Mouse (Mus musculus) c-Kit-positive CD71-negative TER-119-negative erythroid progenitor cells, embryonic 14.5 days (primary cell): Measurements from ENCODE around the gene Gm49416.
A peak's percentile ranks its signal among the peaks of the same experiment; 100 is the strongest.

Experiments
- DNase-seq: peaks from one replicate; pipeline ENCODE4 v3.0.0-alpha.2; 2013; ENCODE audit warnings: low read depth

Gm49416 gene

DNA sequence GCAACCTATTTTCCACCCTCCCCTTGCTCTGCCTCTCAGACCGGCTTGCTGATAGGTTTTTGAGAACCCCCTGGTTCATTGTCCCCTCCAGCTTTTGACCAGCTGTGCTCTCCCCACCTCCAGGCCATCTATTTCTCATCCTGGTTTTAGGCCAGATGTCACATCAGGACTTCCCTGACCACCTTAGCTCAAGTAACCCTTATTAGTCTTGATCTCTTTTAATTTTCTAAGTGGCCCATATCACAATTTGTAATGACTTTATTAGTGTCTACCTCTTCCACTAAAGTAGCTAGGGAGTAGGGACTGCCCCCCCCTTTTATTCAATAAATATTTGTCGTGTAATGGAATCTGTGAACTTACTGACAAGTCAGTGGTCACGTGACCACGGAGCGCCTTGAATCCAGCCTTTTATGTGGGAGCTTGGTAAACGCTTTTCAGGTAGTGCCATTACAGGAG lies 32.1 kb downstream of the Gm49416 start:
- DNase-seq, result no peak

DNA sequence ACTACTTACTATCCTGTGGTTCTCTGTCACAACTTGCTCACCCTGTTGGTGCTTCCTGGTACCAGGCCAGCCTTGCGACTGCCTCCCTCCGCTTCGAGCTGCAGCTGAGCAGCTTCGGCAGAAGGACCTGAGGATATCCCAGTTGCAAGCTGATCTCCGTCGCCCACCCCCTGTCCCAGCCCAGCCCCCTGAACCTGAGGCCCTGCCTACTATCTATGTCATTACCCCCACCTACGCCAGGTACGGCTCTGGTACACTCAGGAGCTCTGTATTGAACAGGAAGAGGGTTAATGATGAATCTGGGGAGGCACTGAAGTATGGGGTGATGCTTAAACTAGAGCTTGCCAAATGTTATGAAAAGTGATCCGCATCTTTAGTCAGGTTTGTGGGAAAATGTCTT lies 33.0 kb downstream of the Gm49416 start:
- no peak for DNase-seq

DNA sequence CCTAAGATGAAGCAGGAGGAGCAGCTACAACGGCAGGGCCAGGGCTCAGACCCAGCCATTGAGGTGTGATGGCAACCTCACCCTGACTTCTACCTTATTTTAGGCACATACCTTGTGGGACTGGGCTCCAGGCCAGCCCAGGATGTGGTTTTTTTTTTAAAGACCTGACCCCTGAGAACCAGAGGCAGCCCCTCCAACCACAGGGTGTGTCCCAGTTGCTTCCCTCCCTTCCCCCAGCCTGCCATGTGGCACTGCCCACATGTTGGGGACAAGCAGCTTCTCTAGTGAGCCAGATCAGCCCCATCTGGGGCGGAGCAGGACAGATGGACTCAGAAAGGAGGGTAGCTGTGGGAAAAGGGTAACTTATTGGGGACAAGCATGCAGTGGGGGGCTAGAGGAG lies 38.0 kb downstream of the Gm49416 start:
- no peak for DNase-seq

DNA sequence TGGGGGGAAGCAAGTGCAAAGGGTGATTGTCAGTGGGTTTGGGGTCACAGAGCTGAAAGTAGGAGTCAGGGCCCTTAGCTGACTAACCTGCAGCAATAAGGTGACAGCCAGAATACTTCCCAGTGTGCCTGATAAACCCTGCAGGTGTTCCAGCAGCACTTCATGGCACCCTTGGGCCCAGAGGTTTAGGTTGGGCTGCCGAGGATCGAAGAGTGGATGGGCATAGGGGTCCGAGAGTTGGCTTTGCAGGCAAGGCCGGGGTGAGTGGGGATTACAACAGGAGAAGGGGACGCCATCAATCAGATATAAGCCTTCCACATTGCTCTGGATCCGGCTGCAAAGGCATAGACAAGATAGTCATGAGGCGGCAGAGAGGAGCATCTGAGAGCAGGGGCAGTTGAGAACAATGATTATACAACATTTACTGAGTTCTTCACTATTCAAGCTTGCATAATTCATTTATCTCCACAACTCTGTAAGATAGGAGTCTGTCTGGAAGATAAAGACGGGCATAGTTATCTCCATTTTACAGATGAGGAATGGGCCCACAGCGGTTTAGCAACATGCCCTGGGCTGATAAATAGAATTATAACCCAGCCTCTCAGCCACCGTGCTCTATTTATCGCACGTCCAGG lies 39.3 kb downstream of the Gm49416 start:
- no peak for DNase-seq

DNA sequence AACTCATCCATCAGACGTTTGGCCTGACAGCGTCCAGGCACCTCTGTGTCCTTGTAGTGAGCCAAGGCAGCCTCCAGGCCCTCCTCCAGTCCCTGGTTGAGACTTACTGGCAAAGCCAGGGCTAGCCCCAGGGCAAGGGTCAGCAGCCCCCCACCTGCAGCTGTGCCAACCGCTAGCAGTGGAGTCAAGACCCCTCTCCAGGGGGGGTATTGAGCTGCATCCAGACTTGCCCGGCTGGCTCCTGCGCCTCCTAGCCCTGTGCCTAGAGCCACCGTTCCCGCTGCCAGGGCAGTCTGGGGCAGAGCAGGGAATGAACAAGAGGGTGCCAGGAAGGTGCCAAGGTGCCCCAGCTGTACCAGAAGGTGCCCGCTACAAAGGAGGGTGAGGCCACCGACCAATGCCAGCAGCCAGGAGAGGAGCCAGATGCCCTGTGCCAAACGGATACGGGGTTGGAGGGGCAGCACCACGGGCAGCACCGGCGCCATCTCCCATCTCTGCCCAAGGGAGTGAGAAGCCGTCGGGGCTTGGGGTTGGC lies 40.0 kb downstream of the Gm49416 start:
- no peak for DNase-seq

DNA sequence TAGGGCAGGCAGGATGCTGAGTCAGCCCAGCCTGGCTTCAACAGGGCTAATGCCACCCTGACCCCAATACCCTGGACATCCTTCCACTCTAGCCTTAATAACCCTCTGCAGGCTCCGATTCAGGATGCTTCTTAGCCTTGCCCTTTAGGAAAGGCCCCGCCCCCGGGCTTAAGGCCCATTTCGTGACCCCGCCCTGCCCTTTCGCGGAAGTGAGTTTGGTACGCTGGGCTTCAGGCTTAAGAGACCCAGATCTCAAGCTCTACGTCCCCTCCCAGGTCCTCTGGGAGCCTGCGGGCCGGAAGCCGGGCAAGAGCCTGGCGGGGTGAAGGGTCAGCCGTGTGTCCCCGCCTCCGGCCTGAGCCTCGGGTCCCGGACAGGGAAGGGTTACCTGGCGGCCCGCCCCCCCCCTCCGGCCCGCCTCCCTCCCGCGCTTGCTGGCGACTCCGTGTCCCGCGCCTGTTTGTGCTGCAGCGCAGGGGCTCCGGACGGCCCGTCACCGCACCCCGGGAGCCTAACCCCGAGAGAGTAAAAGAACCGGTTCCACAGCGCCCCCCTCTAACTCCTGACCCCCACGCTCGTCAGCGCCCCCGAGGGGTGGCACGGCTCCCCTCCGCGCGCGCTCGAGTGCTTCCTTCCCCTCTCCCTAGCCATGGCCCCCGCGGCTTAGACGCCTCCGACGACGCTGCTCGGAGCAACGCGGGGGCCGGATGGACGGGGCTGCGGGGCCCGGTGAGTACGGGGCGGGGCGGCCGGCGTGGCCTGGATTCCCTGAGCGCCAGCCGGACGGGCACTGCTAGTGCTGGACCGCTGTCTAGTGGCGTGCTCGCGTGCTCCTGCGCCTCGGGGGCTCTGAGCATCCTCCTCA lies 40.7 kb downstream of the Gm49416 start, which contains the start of the genes Rom1 and Eml3:
Rom1 (minus strand) TSS at position 133 of the 865 bp plus-strand sequence.
Eml3 (plus strand) TSS at position 329 of the 865 bp plus-strand sequence.
- DNase-seq, result peak; percentile 79

DNA sequence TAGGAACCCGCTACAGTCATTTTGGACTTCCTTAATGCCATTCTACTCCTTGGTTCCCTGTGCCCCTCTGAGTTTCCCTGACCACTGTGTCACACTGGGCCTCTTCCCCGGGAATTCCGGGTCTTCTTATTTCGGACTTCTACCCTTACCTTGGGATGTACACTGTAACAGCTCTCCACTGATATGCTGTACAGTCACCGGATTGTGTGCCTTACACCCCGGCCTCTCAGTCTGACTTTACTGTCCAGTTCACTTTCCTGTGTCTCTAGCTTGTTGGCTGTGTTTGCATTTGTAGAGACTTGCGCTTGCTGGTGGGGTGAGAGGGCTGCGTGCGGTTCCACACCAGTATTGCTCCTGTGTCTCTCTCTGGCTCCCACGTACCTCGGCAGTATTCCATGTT lies 41.4 kb downstream of the Gm49416 start:
- no peak for DNase-seq

DNA sequence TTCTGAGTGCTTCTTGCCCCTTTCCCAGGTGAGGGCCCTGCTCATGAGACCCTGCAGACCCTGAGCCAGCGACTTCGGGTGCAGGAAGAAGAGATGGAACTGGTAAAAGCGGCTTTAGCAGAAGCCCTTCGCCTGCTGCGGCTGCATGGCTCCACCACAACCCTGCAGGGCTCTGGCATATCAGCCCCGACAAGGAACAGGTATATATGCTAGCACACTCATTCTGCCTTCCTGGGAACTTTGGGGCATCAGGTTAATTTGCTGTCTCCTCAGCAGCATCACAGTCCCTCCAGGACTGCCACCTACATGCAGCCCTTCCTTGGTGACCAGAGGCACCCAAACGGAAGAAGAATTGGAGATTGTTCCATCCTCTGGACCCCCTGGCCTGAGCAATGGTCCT lies 42.0 kb downstream of the Gm49416 start:
- DNase-seq, result no peak

DNA sequence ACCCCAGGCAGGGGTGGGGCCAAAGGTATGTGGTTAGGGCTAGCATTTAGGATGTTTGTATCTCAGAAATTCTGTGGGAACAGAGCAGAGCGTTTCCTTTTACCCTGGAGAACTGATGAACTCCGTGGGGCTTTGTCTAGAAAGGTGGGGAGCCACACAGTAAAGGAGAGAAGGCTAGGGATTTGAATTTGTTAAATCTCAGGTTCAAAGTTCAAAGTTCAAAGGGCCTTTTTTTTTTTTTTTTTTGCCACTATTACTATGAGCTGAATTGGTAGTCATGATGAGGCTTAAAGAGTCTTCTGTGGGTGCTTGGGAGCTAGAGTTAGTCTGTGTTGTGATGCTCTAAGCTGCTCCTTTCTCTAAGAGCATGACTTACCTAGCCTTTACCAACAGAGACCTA lies 48.0 kb downstream of the Gm49416 start:
- no peak for DNase-seq

DNA sequence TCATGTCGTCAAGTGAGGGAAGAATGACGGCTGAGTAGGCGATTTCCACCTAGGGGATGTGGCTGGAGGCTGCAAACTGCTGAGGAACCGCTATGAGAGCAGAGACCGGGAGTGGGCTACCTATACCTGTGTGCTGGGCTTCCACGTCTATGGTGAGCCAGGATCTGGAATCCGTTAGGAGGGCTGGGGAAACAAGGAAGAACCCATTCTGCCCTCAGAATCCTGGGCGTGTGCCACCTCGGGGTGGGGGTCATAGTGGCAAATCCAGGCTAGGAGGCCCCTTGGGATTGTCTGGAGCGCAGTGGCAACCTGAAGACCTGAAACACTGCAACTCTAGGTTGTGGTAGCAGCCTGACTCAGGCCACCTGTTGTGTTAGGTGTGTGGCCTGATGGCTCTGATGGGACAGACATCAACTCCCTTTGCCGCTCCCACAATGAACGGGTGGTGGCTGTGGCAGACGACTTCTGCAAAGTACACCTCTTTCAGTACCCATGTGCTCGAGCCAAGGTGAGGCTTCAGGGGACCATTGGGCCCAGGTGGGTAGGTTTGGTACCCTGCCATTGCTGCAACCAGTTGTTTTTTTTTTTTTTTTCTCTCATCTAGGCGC lies 51.9 kb downstream of the Gm49416 start:
- DNase-seq, result no peak

DNA sequence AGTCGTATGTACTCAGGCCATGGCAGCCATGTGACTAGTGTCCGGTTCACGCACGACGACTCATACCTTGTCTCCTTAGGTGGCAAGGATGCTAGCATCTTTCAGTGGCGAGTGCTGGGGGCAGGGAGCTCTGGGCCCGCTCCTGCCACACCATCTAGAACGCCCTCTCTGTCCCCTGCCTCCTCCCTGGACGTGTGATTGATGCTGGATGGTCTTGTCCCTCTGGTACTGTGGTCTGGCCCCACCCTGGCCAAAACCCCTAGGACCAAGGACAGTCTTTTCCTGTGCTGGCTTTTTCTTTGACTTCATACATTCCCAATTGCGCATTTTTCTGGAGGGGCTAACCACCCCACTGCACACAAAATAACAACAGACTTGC lies 52.4 kb downstream of the Gm49416 start:
- DNase-seq, result no peak

DNA sequence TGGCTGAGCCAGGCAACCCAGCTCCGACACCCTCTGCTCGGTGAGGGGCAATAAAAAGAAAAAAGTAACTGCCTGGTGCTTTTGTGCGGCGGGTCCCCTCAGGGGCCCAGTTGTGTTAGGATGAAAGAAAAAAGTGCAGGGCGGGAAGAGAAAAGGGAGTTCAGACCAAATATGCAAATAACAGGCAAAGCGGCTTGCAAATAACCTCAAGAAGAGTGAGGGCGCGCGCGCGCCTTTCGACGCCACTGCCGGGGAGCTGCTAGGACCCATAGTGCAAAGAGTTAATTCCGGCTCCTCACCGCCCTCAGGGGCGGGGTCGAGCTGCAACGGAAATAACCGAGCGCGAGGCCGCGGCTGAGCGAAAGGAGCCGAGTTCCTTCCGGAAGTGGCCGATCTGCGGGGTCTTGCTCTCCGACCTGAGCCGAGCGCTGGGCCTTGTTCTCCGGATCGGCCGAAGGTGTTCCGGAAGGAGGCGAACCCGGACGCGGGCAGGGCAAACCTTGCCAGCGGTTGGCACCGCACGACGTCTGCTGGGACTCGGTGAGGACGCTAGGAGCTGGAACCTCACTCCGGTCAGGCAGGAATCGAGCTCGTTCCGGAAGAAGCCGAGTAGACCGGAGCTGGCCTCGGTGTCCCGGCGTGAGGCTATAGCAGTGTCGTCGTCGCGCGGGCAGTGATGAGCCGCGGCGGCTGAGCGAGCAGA lies 52.9 kb downstream of the Gm49416 start, which contains the start of gene Mta2:
Mta2 (plus strand) TSS at position 361 of the 703 bp plus-strand sequence.
- peak; percentile 93 for DNase-seq

DNA sequence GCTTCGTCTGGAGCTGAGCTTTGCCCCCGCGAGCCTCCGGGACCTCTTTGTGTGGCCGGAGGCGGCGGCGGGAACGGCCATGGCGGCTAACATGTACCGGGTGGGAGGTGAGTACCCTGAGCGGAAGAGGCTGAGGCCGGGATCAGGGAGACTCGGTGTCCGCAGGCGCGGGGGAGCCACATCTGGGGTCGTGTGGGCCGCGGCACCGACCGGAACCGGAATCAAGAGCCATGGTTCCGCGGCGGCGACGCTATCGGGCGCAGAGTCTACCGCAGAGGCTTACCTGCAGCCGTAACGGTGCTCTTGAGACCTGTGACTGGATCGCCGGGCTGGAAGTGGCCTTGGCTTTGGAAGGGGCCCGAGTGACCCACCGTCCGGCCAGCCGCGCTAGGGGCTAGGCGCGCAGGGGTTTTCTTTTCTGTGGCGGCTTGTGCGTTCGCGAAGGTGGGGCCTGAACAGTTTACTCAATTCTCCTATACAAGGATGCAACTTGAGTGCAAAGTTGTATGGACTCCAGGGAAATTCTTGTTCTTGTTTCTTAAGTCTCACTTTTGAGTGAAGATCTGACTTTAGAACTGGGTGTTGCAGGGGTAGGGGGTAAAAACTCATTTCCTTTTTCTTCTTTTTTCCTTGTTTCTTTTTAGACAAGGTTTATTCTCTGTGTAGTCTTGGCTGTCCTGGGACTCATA lies 53.7 kb downstream of the Gm49416 start:
- DNase-seq, result no peak

DNA sequence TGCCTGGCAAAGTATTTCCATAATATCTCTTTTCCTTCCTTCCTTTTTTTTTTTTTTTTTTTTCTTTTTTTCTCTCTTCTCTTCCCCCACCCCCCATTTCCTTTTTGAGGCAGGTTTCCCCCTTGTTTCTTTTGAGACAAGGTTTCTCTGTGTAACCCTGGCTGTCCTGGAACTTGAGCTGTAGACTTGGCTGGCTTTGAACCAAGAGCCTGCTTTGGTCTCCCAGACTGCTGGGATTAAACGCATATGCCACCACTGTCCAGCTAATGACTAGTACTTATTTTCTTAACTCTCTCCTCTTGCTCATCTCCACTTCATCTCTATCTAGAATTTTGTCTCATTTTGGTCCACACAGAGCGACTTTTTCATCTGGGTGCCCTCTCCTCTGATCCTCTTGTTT lies 54.3 kb downstream of the Gm49416 start:
- DNase-seq, result no peak

DNA sequence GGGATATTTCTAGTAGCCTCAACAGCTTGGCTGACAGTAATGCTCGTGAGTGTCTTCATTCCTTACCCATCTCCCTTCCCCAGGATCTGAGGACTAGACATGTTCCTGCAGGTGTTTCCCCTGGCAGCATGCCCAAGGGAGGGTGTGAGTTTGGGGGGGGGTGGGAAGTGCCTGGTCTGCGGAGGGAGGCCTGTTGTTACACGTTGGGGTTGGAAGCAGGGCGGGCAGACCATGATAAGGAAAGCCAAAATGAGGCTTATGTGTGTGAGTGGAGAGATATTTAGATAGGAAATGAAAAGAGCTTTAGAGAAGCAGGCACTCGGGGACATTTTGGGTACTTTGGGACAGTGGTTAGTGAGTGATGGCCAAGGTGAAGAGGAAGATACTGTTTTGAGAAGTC lies 55.3 kb downstream of the Gm49416 start:
- no peak for DNase-seq

DNA sequence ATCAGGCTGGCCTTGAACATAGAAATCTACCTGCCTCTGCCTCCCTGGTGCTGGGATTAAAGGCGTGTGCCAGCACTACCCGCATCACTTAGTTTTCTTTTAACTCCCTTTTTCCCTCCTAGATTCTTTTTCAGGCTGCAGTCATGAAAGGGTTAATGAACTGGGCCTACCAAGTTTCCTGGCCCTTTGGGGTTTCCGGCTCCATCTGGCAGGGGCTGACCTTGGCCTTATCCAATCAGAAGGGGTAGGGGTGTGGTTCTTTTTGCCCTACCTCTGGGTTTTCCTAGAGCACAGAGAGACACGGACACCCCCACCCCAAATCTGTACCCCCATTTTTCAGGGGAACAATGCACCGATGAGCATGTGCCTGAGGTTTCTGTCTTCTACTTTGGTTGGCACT lies 56.0 kb downstream of the Gm49416 start:
- DNase-seq, result peak; percentile 65
